Mouse (Mus musculus): ENCODE measurements at regions not wholly inside any gene's neighbourhood (a gene's known extent, or its start where the extent isn't known, plus 50 kb on each side); places are given as distances from the start of the nearest gene placed in this dataset.

DNA sequence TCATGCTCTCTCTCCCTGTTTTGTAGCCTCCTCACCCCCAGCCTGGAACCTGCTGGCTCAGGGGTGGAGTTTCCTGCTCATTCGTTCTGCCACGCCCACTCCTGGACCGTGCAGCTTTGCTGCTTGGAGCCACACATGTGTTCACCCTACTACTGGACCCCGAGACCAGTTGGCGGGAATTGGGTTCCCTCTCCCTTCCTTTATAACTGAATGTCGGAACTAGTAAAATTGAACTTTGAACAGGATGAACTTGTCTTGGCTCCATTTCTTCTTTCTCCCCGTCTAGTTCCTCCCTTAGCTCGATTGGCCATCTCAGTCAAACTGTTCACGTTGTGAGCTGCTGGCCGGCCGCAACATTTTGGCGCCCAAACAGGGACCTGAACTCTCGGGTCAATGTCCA is 62.3 kb upstream of the Glrp1 start:
- TF ChIP-seq CTCF (IDR thresholded peaks at IDR 0.05; ENCODE audit: low read depth, low read length) = no peak
- TF ChIP-seq TAL1 (conservative IDR thresholded peaks at IDR 0.05; ENCODE audit: low read depth, low read length) = no peak
